Mouse (Mus musculus) CH12.LX (cell line): Measurements from ENCODE around the gene Rnaseh1. TPM values are rescaled to one million over a fixed set of nuclear protein-coding genes. Genes with fewer than 3 reads are reported as not detected.

Experiments
- DNase-seq: peaks from one replicate; pipeline ENCODE4 v3.0.0-alpha.2; 2013; ENCODE audit errors: extremely low read depth
- H3K27ac ChIP-seq: 2 replicates; pipeline ENCODE4 v1.5.1; 2012; ENCODE audit warnings: low read depth, mild to moderate bottlenecking, control low read depth, moderate library complexity; ENCODE audit not compliant: insufficient read depth
- H3K27me3 ChIP-seq: replicated peaks from 2 replicates; pipeline ENCODE3; 2012; ENCODE audit warnings: inconsistent platforms
- H3K36me3 ChIP-seq, 2 experiments: replicated peaks in 1 of 2; 2 replicates each; pipeline versions ENCODE3 to v1.6.1; 2012; ENCODE audit warnings: inconsistent platforms in 1 of 2, low read length in 1 of 2, mild to moderate bottlenecking in 1 of 2, mixed read lengths in 1 of 2, moderate library complexity in 1 of 2; ENCODE audit not compliant: control insufficient read depth in 1 of 2, insufficient read depth in 1 of 2
- H3K4me1 ChIP-seq, 2 experiments: 2 replicates each; pipeline ENCODE4 v1.6.1; 2012; ENCODE audit warnings: inconsistent platforms in 1 of 2, moderate library complexity in 1 of 2; ENCODE audit not compliant: insufficient read depth in 2 of 2, control insufficient read depth in 1 of 2
- H3K4me2 ChIP-seq: 2 replicates; pipeline ENCODE4 v1.6.1; 2012; ENCODE audit warnings: low read depth, mild to moderate bottlenecking, control low read depth; ENCODE audit not compliant: poor library complexity, insufficient read depth, severe bottlenecking
- H3K4me3 ChIP-seq, 3 experiments: fragments of 150-350 bp in 1 of 3; sonication (generic) in 1 of 3; replicated peaks in 1 of 3; 2 replicates each; pipeline versions ENCODE3 to v1.5.1; 2011 to 2012; ENCODE audit warnings: low read depth in 2 of 3, low read length in 2 of 3, mild to moderate bottlenecking in 2 of 3, moderate library complexity in 2 of 3, control low read depth in 1 of 3, improper control_type of control experiment in 1 of 3, inconsistent platforms in 1 of 3, mixed read lengths in 1 of 3; ENCODE audit not compliant: poor library complexity in 1 of 3
- H3K79me2 ChIP-seq: replicated peaks from 2 replicates; pipeline ENCODE4 v1.6.1; 2012; ENCODE audit warnings: mild to moderate bottlenecking, moderate library complexity; ENCODE audit not compliant: control insufficient read depth, poor library complexity, insufficient read depth, severe bottlenecking; ENCODE audit errors: extremely low read depth
- H3K9ac ChIP-seq: 2 replicates; pipeline ENCODE4 v1.6.1; 2012; ENCODE audit warnings: low read depth, mild to moderate bottlenecking, control low read depth, moderate library complexity; ENCODE audit not compliant: insufficient read depth
- H3K9me3 ChIP-seq: replicated peaks from 2 replicates; pipeline ENCODE3; 2012; ENCODE audit warnings: low read length, inconsistent platforms, mixed read lengths
- CHD1 ChIP-seq: IDR thresholded peaks from 2 replicates; pipeline ENCODE4 v1.6.1; 2012; ENCODE audit warnings: low read depth, low read length, improper control_type of control experiment, inconsistent platforms
- JUN ChIP-seq: IDR thresholded peaks from 2 replicates; pipeline ENCODE4 v1.6.1; 2011; ENCODE audit warnings: low read depth, mild to moderate bottlenecking, low read length, improper control_type of control experiment, moderate library complexity; ENCODE audit not compliant: insufficient read depth
- MAZ ChIP-seq: IDR thresholded peaks from 2 replicates; pipeline ENCODE4 v1.6.1; 2012; ENCODE audit warnings: low read depth, mild to moderate bottlenecking, inconsistent platforms, low read length, improper control_type of control experiment, moderate library complexity
- MEF2A ChIP-seq: IDR thresholded peaks from 2 replicates; pipeline ENCODE4 v1.6.1; 2014; ENCODE audit warnings: low read depth, mild to moderate bottlenecking, inconsistent platforms, low read length, improper control_type of control experiment, borderline replicate concordance
- RAD21 ChIP-seq: IDR thresholded peaks from 2 replicates; pipeline ENCODE4 v1.6.1; 2011; ENCODE audit warnings: low read depth, mild to moderate bottlenecking, low read length, improper control_type of control experiment, moderate library complexity
- SIN3A ChIP-seq: IDR thresholded peaks from 2 replicates; pipeline ENCODE4 v1.6.1; 2012; ENCODE audit warnings: low read length, improper control_type of control experiment, inconsistent platforms
- USF1 ChIP-seq: IDR thresholded peaks from 2 replicates; pipeline ENCODE4 v1.6.1; 2014; ENCODE audit warnings: low read depth, mild to moderate bottlenecking, inconsistent platforms, low read length, improper control_type of control experiment
- ZMIZ1 ChIP-seq: IDR thresholded peaks from 2 replicates; pipeline ENCODE4 v1.6.1; 2012; ENCODE audit warnings: low read depth, mild to moderate bottlenecking, inconsistent platforms, low read length, improper control_type of control experiment
- ZNF384 ChIP-seq: IDR thresholded peaks from 2 replicates; pipeline ENCODE4 v1.6.1; 2012; ENCODE audit warnings: low read depth, low read length, improper control_type of control experiment, inconsistent platforms
- dilution Hi-C: fragments of 300-500 bp; cut with MboI; formaldehyde crosslinking; loops from 2 replicates; pipeline ENCODE4 v1.14.3; 2020; ENCODE audit warnings: low sequenced_read_pairs; ENCODE audit not compliant: extremely low pct_unique_long_range_greater_than_20kb, extremely low pct_ligation_motif_present
- in situ Hi-C: fragments of 300-500 bp; cut with MboI; formaldehyde crosslinking; loops from 3 replicates; pipeline ENCODE4 v1.14.3; 2019; ENCODE audit warnings: low sequenced_read_pairs, low pct_ligation_motif_present, low pct_unique_long_range_greater_than_20kb, mixed read lengths
- polyA plus RNA-seq: library from polyadenylated mRNA; unstranded; fragments of >175 nt; gene quantifications from 2 replicates; pipeline ENCODE4 v1.2.1, GENCODE M21; 2012; ENCODE audit warnings: low read depth; ENCODE audit not compliant: insufficient read length
- total RNA-seq, 2 experiments: library from RNA; depleted of rRNA; stranded (reverse); fragments of 300-350 nt in 1 of 2; fragments of >200 nt in 1 of 2; gene quantifications; 2 replicates each; pipeline ENCODE4 v1.2.3; 2012 to 2014

Rnaseh1 gene
- total and polyA plus RNA-seq, 3 experiments = 31.1 to 33.8 (median 33.4) TPM

GRCm38 (mm10) chr12:28705204-28705603 lies 55.8 kb downstream of the Rnaseh1 start:
- no peak overlapping the region for H3K27ac ChIP-seq
- DNase-seq = no peak
- TF ChIP-seq ZMIZ1 = no peak
- no peak for TF ChIP-seq CHD1
- no peak for TF ChIP-seq USF1
- no peak for TF ChIP-seq MAZ
- TF ChIP-seq MEF2A = no peak
- TF ChIP-seq JUN = no peak
- no peak for TF ChIP-seq RAD21
- TF ChIP-seq SIN3A = no peak
- H3K4me1 ChIP-seq = peaks cover 8 to 57% of the 10 kb centered on the region in 2 experiments
- H3K4me2 ChIP-seq = no peak overlapping the region
- H3K79me2 ChIP-seq = no peaks in the 10 kb centered on the region
- dilution Hi-C loops = no loop called here
- H3K27me3 ChIP-seq = no peaks in the 10 kb centered on the region
- H3K36me3 ChIP-seq = peaks cover 26 to 81% of the 10 kb centered on the region in 2 experiments
- in situ Hi-C loops = no loop called here
- no peak overlapping the region for H3K9ac ChIP-seq
- no peak overlapping the region for H3K4me3 ChIP-seq
- H3K9me3 ChIP-seq = no peaks in the 10 kb centered on the region

- Histone ChIP-seq H3K4me3 (no peak overlapping the region), H3K9ac (no peak overlapping the region), H3K27me3 (no peaks in the 10 kb centered on the region), H3K36me3 (peaks cover 52 to 88% of the 10 kb centered on the region in 2 experiments), H3K27ac (no peak overlapping the region), H3K9me3 (no peaks in the 10 kb centered on the region), H3K4me1 (peaks cover 6 to 34% of the 10 kb centered on the region in 2 experiments), H3K79me2 (no peaks in the 10 kb centered on the region), H3K4me2 (no peak overlapping the region)
- no peak for DNase-seq
- TF ChIP-seq ZNF384 = no peak
- dilution Hi-C loops (no loop called here), in situ Hi-C loops (no loop called here)
Measured at GRCm38 (mm10) chr12:28708154-28708553, 58.8 kb downstream of the Rnaseh1 start.

Other genes starting within 250 kb of the Rnaseh1 start
- gene Dcdc2c, start 97.2 kb upstream of the Rnaseh1 start, total RNA-seq (2012; rRNA removed) = not detected in 2 replicates
- not detected in 2 replicates for gene Dcdc2c, start 97.2 kb upstream of the Rnaseh1 start, total RNA-seq (2014; rRNA removed)
- not detected in 2 replicates for gene Dcdc2c, start 97.2 kb upstream of the Rnaseh1 start, polyA plus RNA-seq
- gene Allc, start 67.1 kb upstream of the Rnaseh1 start, total RNA-seq (2012; rRNA removed) = not detected in 2 replicates
- gene Allc, start 67.1 kb upstream of the Rnaseh1 start, total RNA-seq (2014; rRNA removed) = not detected in 2 replicates
- gene Allc, start 67.1 kb upstream of the Rnaseh1 start, polyA plus RNA-seq = not detected in 2 replicates
- not detected in 2 replicates for gene Colec11, start 26.2 kb upstream of the Rnaseh1 start, total RNA-seq (2012; rRNA removed)
- gene Colec11, start 26.2 kb upstream of the Rnaseh1 start, total RNA-seq (2014; rRNA removed) = not detected in 2 replicates
- gene Colec11, start 26.2 kb upstream of the Rnaseh1 start, polyA plus RNA-seq = not detected in 2 replicates
- 2,570 and 2,803 TPM in 2 replicates for gene Rps7, start 13.6 kb upstream of the Rnaseh1 start, total RNA-seq (2012; rRNA removed)
- 2,791 and 3,047 TPM in 2 replicates for gene Rps7, start 13.6 kb upstream of the Rnaseh1 start, total RNA-seq (2014; rRNA removed)
- 753 and 994 TPM in 2 replicates for gene Rps7, start 13.6 kb upstream of the Rnaseh1 start, polyA plus RNA-seq
- 25.3 and 27.7 TPM in 2 replicates for gene Adi1, start 25.6 kb downstream of the Rnaseh1 start, total RNA-seq (2012; rRNA removed)
- 32.3 and 37.5 TPM in 2 replicates for gene Adi1, start 25.6 kb downstream of the Rnaseh1 start, total RNA-seq (2014; rRNA removed)
- 58.3 and 74.6 TPM in 2 replicates for gene Adi1, start 25.6 kb downstream of the Rnaseh1 start, polyA plus RNA-seq
- 31.0 and 33.9 TPM in 2 replicates for gene Trappc12, start 100.9 kb downstream of the Rnaseh1 start, total RNA-seq (2012; rRNA removed)
- 28.7 and 28.9 TPM in 2 replicates for gene Trappc12, start 100.9 kb downstream of the Rnaseh1 start, total RNA-seq (2014; rRNA removed)
- 20.9 and 26.7 TPM in 2 replicates for gene Trappc12, start 100.9 kb downstream of the Rnaseh1 start, polyA plus RNA-seq
- gene Eipr1, start 102.2 kb downstream of the Rnaseh1 start, total RNA-seq (2012; rRNA removed) = 35.4 and 36.2 TPM in 2 replicates
- 32.4 and 34.4 TPM in 2 replicates for gene Eipr1, start 102.2 kb downstream of the Rnaseh1 start, total RNA-seq (2014; rRNA removed)
- gene Eipr1, start 102.2 kb downstream of the Rnaseh1 start, polyA plus RNA-seq = 33.3 and 38.6 TPM in 2 replicates